Mouse (Mus musculus) cerebellum, adult 2 months (tissue): ENCODE measurements around the gene Pdlim7.

ENCODE experiments used
- CTCF ChIP-seq: fragments of 200-500 bp; IDR thresholded peaks from 2 replicates; pipeline ENCODE4 v1.5.1; 2011; ENCODE audit warnings: low read depth, mild to moderate bottlenecking, control low read depth, low read length, moderate library complexity, borderline replicate concordance; ENCODE audit not compliant: insufficient read depth
- POLR2A ChIP-seq: fragments of 200-500 bp; IDR thresholded peaks from 2 replicates; pipeline ENCODE4 v1.6.1; 2011; ENCODE audit warnings: low read length, control low read depth, borderline replicate concordance; ENCODE audit not compliant: insufficient read depth

DNA sequence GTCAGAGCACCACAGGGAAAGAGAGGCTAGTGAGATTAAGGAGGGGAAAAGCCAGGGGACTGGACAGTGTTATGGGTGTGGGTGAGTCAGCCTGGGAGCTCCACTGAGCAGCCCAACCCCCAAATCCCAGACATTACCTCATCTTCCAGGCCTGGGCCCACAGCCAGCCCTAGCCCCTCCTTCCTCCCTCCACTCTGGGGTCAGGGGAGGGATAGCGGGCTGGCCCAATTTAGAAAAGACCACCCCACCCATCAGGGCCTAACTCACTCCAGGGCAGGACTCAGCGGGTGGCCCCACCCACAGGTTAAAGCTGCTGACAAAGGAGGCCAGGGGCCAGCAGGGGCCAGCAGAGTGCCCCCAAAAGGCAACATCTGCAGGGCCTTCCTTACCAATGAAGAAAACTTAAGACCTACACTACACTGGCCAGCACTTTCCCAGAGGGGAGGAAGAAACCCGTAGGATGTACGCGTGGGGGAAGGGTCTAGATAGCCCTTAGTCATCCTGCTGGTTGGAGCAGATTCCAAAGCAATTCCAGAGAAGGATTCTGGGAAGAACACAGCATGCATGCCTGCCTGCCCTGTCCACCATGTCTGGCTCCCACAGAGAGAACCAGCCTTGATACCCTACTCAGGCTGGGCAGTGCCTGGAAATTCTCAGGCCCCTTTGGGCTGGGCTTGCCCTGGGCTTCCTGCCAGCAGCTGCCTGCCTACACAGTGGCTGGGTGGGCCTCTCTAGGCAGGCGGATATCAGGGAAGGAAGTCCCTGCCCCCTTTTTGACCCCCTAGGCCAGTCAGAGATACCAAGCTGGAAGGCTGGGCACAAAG, 2.6 kb downstream of the Pdlim7 start:
- TF ChIP-seq CTCF (no peak), POLR2A (no peak)
